Mouse (Mus musculus) adrenal gland, postnatal 14 days (tissue): Measurements from ENCODE around the gene Tmem131. TPM values are rescaled to one million over a fixed set of nuclear protein-coding genes. Genes with fewer than 3 reads are reported as not detected.

Experiments
- DNase-seq: peaks from one replicate; pipeline ENCODE4 v3.0.0; 2021; ENCODE audit warnings: mixed read lengths
- total RNA-seq: library from RNA; stranded (reverse); gene quantifications from 2 replicates; pipeline ENCODE4 v1.2.3, GENCODE M21; 2021

The Tmem131 gene
- total RNA-seq, 1 experiment from 2014 or later, result 45.7 TPM

- no peak for DNase-seq
Observed at GRCm38 (mm10) chr1:36884536-36884935, 58.9 kb downstream of the Tmem131 start.

GRCm38 (mm10) chr1:36883805-36884204 is 59.7 kb downstream of the Tmem131 start:
- no peak for DNase-seq

- no peak for DNase-seq
Observed at GRCm38 (mm10) chr1:36879154-36879553, 64.3 kb downstream of the Tmem131 start.

- no peak for DNase-seq
Observed at GRCm38 (mm10) chr1:36877126-36877525, 66.3 kb downstream of the Tmem131 start.

- peak; percentile 41 for DNase-seq
Observed at GRCm38 (mm10) chr1:36874874-36875561, 68.4 kb downstream of the Tmem131 start.

GRCm38 (mm10) chr1:36871238-36871637 is 72.2 kb downstream of the Tmem131 start:
- no peak for DNase-seq

- no peak for DNase-seq
Observed at GRCm38 (mm10) chr1:36870518-36870917, 72.9 kb downstream of the Tmem131 start.

GRCm38 (mm10) chr1:36864757-36865156 is 78.7 kb downstream of the Tmem131 start:
- no peak for DNase-seq

GRCm38 (mm10) chr1:36861775-36862174 is 81.7 kb downstream of the Tmem131 start:
- no peak for DNase-seq

- DNase-seq, result no peak
Observed at GRCm38 (mm10) chr1:36860876-36861275, 82.6 kb downstream of the Tmem131 start.

- no peak for DNase-seq
Observed at GRCm38 (mm10) chr1:36860431-36860849, 83.0 kb downstream of the Tmem131 start.

GRCm38 (mm10) chr1:36857081-36857480 is 86.4 kb downstream of the Tmem131 start:
- no peak for DNase-seq

- DNase-seq, result no peak
Observed at GRCm38 (mm10) chr1:36854198-36854765, 89.2 kb downstream of the Tmem131 start.

- no peak for DNase-seq
Observed at GRCm38 (mm10) chr1:36852085-36852484, 91.4 kb downstream of the Tmem131 start.

GRCm38 (mm10) chr1:36851392-36851791 is 92.1 kb downstream of the Tmem131 start:
- no peak for DNase-seq

GRCm38 (mm10) chr1:36848036-36848435 is 95.4 kb downstream of the Tmem131 start:
- no peak for DNase-seq

- DNase-seq, result no peak
Observed at GRCm38 (mm10) chr1:36847276-36847675, 96.2 kb downstream of the Tmem131 start.

- DNase-seq, result no peak
Observed at GRCm38 (mm10) chr1:36845031-36845430, 98.4 kb downstream of the Tmem131 start.

- no peak for DNase-seq
Observed at GRCm38 (mm10) chr1:36841806-36842205, 101.7 kb downstream of the Tmem131 start.

- DNase-seq, result no peak
Observed at GRCm38 (mm10) chr1:36840959-36841358, 102.5 kb downstream of the Tmem131 start.

- DNase-seq, result peak; percentile 31
Observed at GRCm38 (mm10) chr1:36839858-36840257, 103.6 kb downstream of the Tmem131 start.

GRCm38 (mm10) chr1:36836274-36836954 is 107.1 kb downstream of the Tmem131 start:
- DNase-seq, result no peak

- DNase-seq, result no peak
Observed at GRCm38 (mm10) chr1:36835593-36835992, 107.9 kb downstream of the Tmem131 start.

- DNase-seq, result no peak
Observed at GRCm38 (mm10) chr1:36834090-36834489, 109.4 kb downstream of the Tmem131 start.
